Mouse (Mus musculus): ENCODE data around the gene Ksr1.

- TF ChIP-seq POLR2A (IDR thresholded peaks at IDR 0.05; ENCODE audit: extremely low read depth, insufficient read depth, low read length) (no peak), CTCF (IDR thresholded peaks at IDR 0.05; ENCODE audit: low read depth, low read length) (no peak)
These were observed 44.6 kb downstream of the Ksr1 start for GRCm38 (mm10) chr11:79101568-79101967.

All from liver, adult 2 months (tissue).